Mouse (Mus musculus) CH12.LX (cell line): ENCODE measurements around the gene Cys1. TPM values are rescaled to one million over a fixed set of nuclear protein-coding genes. Genes with fewer than 3 reads are reported as not detected.

ENCODE experiments used
- DNase-seq: peaks from one replicate; pipeline ENCODE4 v3.0.0-alpha.2; 2013; ENCODE audit errors: extremely low read depth
- H3K27ac ChIP-seq: 2 replicates; pipeline ENCODE4 v1.5.1; 2012; ENCODE audit warnings: low read depth, mild to moderate bottlenecking, control low read depth, moderate library complexity; ENCODE audit not compliant: insufficient read depth
- H3K27me3 ChIP-seq: replicated peaks from 2 replicates; pipeline ENCODE3; 2012; ENCODE audit warnings: inconsistent platforms
- H3K36me3 ChIP-seq, 2 experiments: replicated peaks in 1 of 2; 2 replicates each; pipeline versions ENCODE3 to v1.6.1; 2012; ENCODE audit warnings: inconsistent platforms in 1 of 2, low read length in 1 of 2, mild to moderate bottlenecking in 1 of 2, mixed read lengths in 1 of 2, moderate library complexity in 1 of 2; ENCODE audit not compliant: control insufficient read depth in 1 of 2, insufficient read depth in 1 of 2
- H3K4me1 ChIP-seq, 2 experiments: 2 replicates each; pipeline ENCODE4 v1.6.1; 2012; ENCODE audit warnings: inconsistent platforms in 1 of 2, moderate library complexity in 1 of 2; ENCODE audit not compliant: insufficient read depth in 2 of 2, control insufficient read depth in 1 of 2
- H3K4me2 ChIP-seq: 2 replicates; pipeline ENCODE4 v1.6.1; 2012; ENCODE audit warnings: low read depth, mild to moderate bottlenecking, control low read depth; ENCODE audit not compliant: poor library complexity, insufficient read depth, severe bottlenecking
- H3K4me3 ChIP-seq, 3 experiments: fragments of 150-350 bp in 1 of 3; sonication (generic) in 1 of 3; replicated peaks in 1 of 3; 2 replicates each; pipeline versions ENCODE3 to v1.5.1; 2011 to 2012; ENCODE audit warnings: low read depth in 2 of 3, low read length in 2 of 3, mild to moderate bottlenecking in 2 of 3, moderate library complexity in 2 of 3, control low read depth in 1 of 3, improper control_type of control experiment in 1 of 3, inconsistent platforms in 1 of 3, mixed read lengths in 1 of 3; ENCODE audit not compliant: poor library complexity in 1 of 3
- H3K79me2 ChIP-seq: replicated peaks from 2 replicates; pipeline ENCODE4 v1.6.1; 2012; ENCODE audit warnings: mild to moderate bottlenecking, moderate library complexity; ENCODE audit not compliant: control insufficient read depth, poor library complexity, insufficient read depth, severe bottlenecking; ENCODE audit errors: extremely low read depth
- H3K9ac ChIP-seq: 2 replicates; pipeline ENCODE4 v1.6.1; 2012; ENCODE audit warnings: low read depth, mild to moderate bottlenecking, control low read depth, moderate library complexity; ENCODE audit not compliant: insufficient read depth
- H3K9me3 ChIP-seq: replicated peaks from 2 replicates; pipeline ENCODE3; 2012; ENCODE audit warnings: low read length, inconsistent platforms, mixed read lengths
- BHLHE40 ChIP-seq: IDR thresholded peaks from 2 replicates; pipeline ENCODE4 v1.6.1; 2011; ENCODE audit warnings: mild to moderate bottlenecking, low read depth, low read length, improper control_type of control experiment
- CHD1 ChIP-seq: IDR thresholded peaks from 2 replicates; pipeline ENCODE4 v1.6.1; 2012; ENCODE audit warnings: low read depth, low read length, improper control_type of control experiment, inconsistent platforms
- CHD2 ChIP-seq: IDR thresholded peaks from 2 replicates; pipeline ENCODE4 v1.6.1; 2011; ENCODE audit warnings: low read length, improper control_type of control experiment
- ELF1 ChIP-seq: IDR thresholded peaks from 2 replicates; pipeline ENCODE4 v1.6.1; 2014; ENCODE audit warnings: low read depth, mild to moderate bottlenecking, inconsistent platforms, low read length, improper control_type of control experiment
- EP300 ChIP-seq: IDR thresholded peaks from 2 replicates; pipeline ENCODE4 v1.6.1; 2011; ENCODE audit warnings: low read length, improper control_type of control experiment
- ETS1 ChIP-seq: conservative IDR thresholded peaks from 2 replicates; pipeline ENCODE4 v1.6.1; 2012; ENCODE audit warnings: low read depth, mild to moderate bottlenecking, inconsistent platforms, low read length, improper control_type of control experiment, moderate library complexity
- GABPA ChIP-seq: IDR thresholded peaks from 2 replicates; pipeline ENCODE4 v1.6.1; 2012; ENCODE audit warnings: low read depth, low read length, improper control_type of control experiment, inconsistent platforms; ENCODE audit not compliant: insufficient replicate concordance
- HCFC1 ChIP-seq: IDR thresholded peaks from 2 replicates; pipeline ENCODE4 v1.6.1; 2012; ENCODE audit warnings: low read depth, mild to moderate bottlenecking, inconsistent platforms, low read length, improper control_type of control experiment
- JUND ChIP-seq: conservative IDR thresholded peaks from 2 replicates; pipeline ENCODE4 v1.6.1; 2011; ENCODE audit warnings: low read depth, low read length, improper control_type of control experiment
- KAT2A ChIP-seq: IDR thresholded peaks from 2 replicates; pipeline ENCODE4 v1.6.1; 2012; ENCODE audit warnings: low read length, improper control_type of control experiment, inconsistent platforms; ENCODE audit not compliant: insufficient replicate concordance
- MAFK ChIP-seq: IDR thresholded peaks from 2 replicates; pipeline ENCODE4 v1.6.1; 2011; ENCODE audit warnings: low read length, improper control_type of control experiment; ENCODE audit not compliant: insufficient replicate concordance
- MAX ChIP-seq: IDR thresholded peaks from 2 replicates; pipeline ENCODE4 v1.6.1; 2011; ENCODE audit warnings: low read length, improper control_type of control experiment
- MAZ ChIP-seq: IDR thresholded peaks from 2 replicates; pipeline ENCODE4 v1.6.1; 2012; ENCODE audit warnings: low read depth, mild to moderate bottlenecking, inconsistent platforms, low read length, improper control_type of control experiment, moderate library complexity
- MEF2A ChIP-seq: IDR thresholded peaks from 2 replicates; pipeline ENCODE4 v1.6.1; 2014; ENCODE audit warnings: low read depth, mild to moderate bottlenecking, inconsistent platforms, low read length, improper control_type of control experiment, borderline replicate concordance
- MXI1 ChIP-seq: IDR thresholded peaks from 2 replicates; pipeline ENCODE4 v1.6.1; 2011; ENCODE audit warnings: mild to moderate bottlenecking, low read depth, low read length, improper control_type of control experiment
- MYC ChIP-seq: IDR thresholded peaks from 2 replicates; pipeline ENCODE4 v1.6.1; 2011; ENCODE audit warnings: low read depth, mild to moderate bottlenecking, improper control_type of control experiment, low read length
- NELFE ChIP-seq: IDR thresholded peaks from 2 replicates; pipeline ENCODE4 v1.6.1; 2011; ENCODE audit warnings: low read depth, low read length, improper control_type of control experiment
- NRF1 ChIP-seq: IDR thresholded peaks from 2 replicates; pipeline ENCODE4 v1.6.1; 2014; ENCODE audit warnings: low read depth, mild to moderate bottlenecking, inconsistent platforms, low read length, improper control_type of control experiment, moderate library complexity
- POLR2A ChIP-seq: IDR thresholded peaks from 2 replicates; pipeline ENCODE4 v1.6.1; 2011; ENCODE audit warnings: low read depth, mild to moderate bottlenecking, improper control_type of control experiment, low read length
- POLR2AphosphoS2 ChIP-seq: IDR thresholded peaks from 2 replicates; pipeline ENCODE4 v1.6.1; 2011; ENCODE audit warnings: low read depth, low read length, improper control_type of control experiment
- RAD21 ChIP-seq: IDR thresholded peaks from 2 replicates; pipeline ENCODE4 v1.6.1; 2011; ENCODE audit warnings: low read depth, mild to moderate bottlenecking, low read length, improper control_type of control experiment, moderate library complexity
- TBP ChIP-seq: conservative IDR thresholded peaks from 2 replicates; pipeline ENCODE4 v1.6.1; 2011; ENCODE audit warnings: low read depth, low read length, improper control_type of control experiment
- ZMIZ1 ChIP-seq: IDR thresholded peaks from 2 replicates; pipeline ENCODE4 v1.6.1; 2012; ENCODE audit warnings: low read depth, mild to moderate bottlenecking, inconsistent platforms, low read length, improper control_type of control experiment
- ZNF384 ChIP-seq: IDR thresholded peaks from 2 replicates; pipeline ENCODE4 v1.6.1; 2012; ENCODE audit warnings: low read depth, low read length, improper control_type of control experiment, inconsistent platforms
- dilution Hi-C: fragments of 300-500 bp; cut with MboI; formaldehyde crosslinking; loops from 2 replicates; pipeline ENCODE4 v1.14.3; 2020; ENCODE audit warnings: low sequenced_read_pairs; ENCODE audit not compliant: extremely low pct_unique_long_range_greater_than_20kb, extremely low pct_ligation_motif_present
- in situ Hi-C: fragments of 300-500 bp; cut with MboI; formaldehyde crosslinking; loops from 3 replicates; pipeline ENCODE4 v1.14.3; 2019; ENCODE audit warnings: low sequenced_read_pairs, low pct_ligation_motif_present, low pct_unique_long_range_greater_than_20kb, mixed read lengths
- polyA plus RNA-seq: library from polyadenylated mRNA; unstranded; fragments of >175 nt; gene quantifications from 2 replicates; pipeline ENCODE4 v1.2.1, GENCODE M21; 2012; ENCODE audit warnings: low read depth; ENCODE audit not compliant: insufficient read length
- total RNA-seq, 2 experiments: library from RNA; depleted of rRNA; stranded (reverse); fragments of 300-350 nt in 1 of 2; fragments of >200 nt in 1 of 2; gene quantifications; 2 replicates each; pipeline ENCODE4 v1.2.3; 2012 to 2014

Gene Cys1
- total and polyA plus RNA-seq, 3 experiments = not detected

DNA sequence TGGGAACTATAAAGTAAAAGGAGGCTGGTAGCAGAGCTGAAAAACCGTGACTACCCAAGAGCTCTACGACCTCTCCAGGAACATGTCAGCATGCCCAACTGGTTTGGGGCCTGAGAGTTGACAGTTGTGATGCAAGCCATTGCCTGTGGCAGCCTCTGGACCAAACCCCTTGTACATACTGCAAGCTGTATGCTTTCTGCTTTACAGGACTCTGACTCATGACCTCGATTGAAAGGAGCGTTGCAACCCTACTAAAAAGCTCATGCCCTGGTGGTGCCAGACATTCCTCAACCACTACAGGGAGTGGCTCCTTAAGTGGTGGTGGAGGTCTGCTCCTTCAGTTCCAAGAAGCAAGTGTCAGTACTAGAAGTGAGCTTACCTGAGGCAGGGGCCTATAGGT, 42.2 kb upstream of the Cys1 start:
- in situ Hi-C loops = no loop called here
- no peak for DNase-seq
- Histone ChIP-seq H3K36me3 (peaks cover 0 to 2% of the 10 kb centered on the region in 2 experiments), H3K27me3 (no peaks in the 10 kb centered on the region), H3K27ac (no peak overlapping the region), H3K9ac (no peak overlapping the region), H3K9me3 (no peaks in the 10 kb centered on the region), H3K79me2 (no peaks in the 10 kb centered on the region), H3K4me1 (no peaks in the 10 kb centered on the region), H3K4me2 (no peak overlapping the region), H3K4me3 (no peak overlapping the region)
- TF ChIP-seq ELF1 = no peak
- no peak for TF ChIP-seq MEF2A
- TF ChIP-seq POLR2AphosphoS2 = no peak
- no peak for TF ChIP-seq ZNF384
- TF ChIP-seq KAT2A = no peak
- TF ChIP-seq MYC = no peak
- dilution Hi-C loops = no loop called here

DNA sequence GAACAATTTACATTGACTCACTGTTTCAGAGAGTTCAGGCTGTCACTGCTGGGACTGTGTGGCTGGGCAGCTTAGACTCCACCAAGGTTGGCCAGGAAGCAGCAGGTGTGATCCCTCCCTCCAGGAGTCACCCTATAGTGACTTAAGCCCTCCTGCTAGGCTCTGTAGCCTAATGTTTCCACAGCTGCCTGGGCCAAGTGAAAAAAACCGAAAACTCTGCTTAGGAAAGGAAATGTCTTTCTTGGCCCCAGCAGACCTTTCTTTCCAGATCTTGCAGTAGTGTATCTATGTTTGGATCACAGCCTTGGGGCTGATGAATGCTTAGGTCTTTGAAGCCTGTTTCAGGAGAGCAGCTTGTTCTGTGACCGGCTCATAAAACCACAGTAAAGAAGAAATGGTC, 41.8 kb upstream of the Cys1 start:
- dilution Hi-C loops (no loop called here), in situ Hi-C loops (no loop called here)
- H3K36me3 ChIP-seq = peaks cover 0 to 5% of the 10 kb centered on the region in 2 experiments
- no peaks in the 10 kb centered on the region for H3K79me2 ChIP-seq
- no peaks in the 10 kb centered on the region for H3K9me3 ChIP-seq
- TF ChIP-seq ZMIZ1 (no peak), MAFK (no peak), MXI1 (no peak), POLR2A (no peak), RAD21 (no peak), MAX (no peak), EP300 (no peak), ETS1 (no peak), CHD2 (no peak), POLR2AphosphoS2 (no peak), TBP (no peak), MAZ (no peak), HCFC1 (no peak), BHLHE40 (no peak), GABPA (no peak), NELFE (no peak), MEF2A (no peak), JUND (no peak), CHD1 (no peak), NRF1 (no peak)
- no peak overlapping the region for H3K4me3 ChIP-seq
- no peaks in the 10 kb centered on the region for H3K4me1 ChIP-seq
- no peak overlapping the region for H3K4me2 ChIP-seq
- H3K27ac ChIP-seq = no peak overlapping the region
- no peak for DNase-seq
- no peaks in the 10 kb centered on the region for H3K27me3 ChIP-seq
- no peak overlapping the region for H3K9ac ChIP-seq
